Mouse (Mus musculus): ENCODE measurements around the gene Cabin1. TPM values are rescaled to one million over a fixed set of nuclear protein-coding genes. Genes with fewer than 3 reads are reported as not detected.

Cabin1 gene
- polyA plus RNA-seq, 1 experiment from 2014 or later: 15.4 TPM

- Histone ChIP-seq H3K27me3 (no peaks in the 10 kb centered on the region), H3K4me3 (replicated peaks) (peak overlapping the region; percentile 75), H3K4me2 (peak overlapping the region; percentile 87), H3K36me3 (peaks cover 22% of the 10 kb centered on the region), H3K27ac (peak overlapping the region; percentile 95), H3K9ac (peak overlapping the region; percentile 87), H3K4me1 (replicated peaks) (peaks cover 44% of the 10 kb centered on the region), H3K9me3 (replicated peaks) (no peaks in the 10 kb centered on the region)
- ATAC-seq (ENCODE audit: low read depth) (peak; percentile 59), DNase-seq (peak; percentile 76)
- under 1% methylated on average over 27 of the region's 27 CpGs for WGBS (ENCODE audit: insufficient replicate concordance)
These were observed 655 bp upstream of the Cabin1 start for GRCm38 (mm10) chr10:75764519-75765473.

DNA sequence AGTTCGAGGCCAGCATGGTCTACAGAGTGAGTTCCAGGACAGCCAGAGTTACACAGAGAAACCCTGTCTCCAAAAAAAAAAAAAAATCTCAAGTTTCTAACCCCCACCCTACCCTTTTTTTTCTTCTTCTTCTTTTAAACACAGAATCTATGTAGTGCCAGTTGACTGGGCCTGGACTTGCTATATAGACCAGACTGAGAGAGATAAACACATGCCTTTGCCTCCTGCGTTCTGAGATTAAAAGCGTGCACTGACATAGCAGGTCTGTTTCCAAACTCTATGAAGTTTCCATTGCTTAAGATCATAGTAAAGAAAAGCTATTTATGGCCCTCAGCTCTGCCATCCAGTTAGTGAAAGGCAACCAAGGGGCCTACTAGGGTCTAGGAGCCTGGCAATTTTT, 1.7 kb downstream of the Cabin1 start:
- Histone ChIP-seq H3K9me3 (replicated peaks) (no peaks in the 10 kb centered on the region), H3K4me2 (peak overlapping the region; percentile 87)
- peak; percentile 56 for ATAC-seq (ENCODE audit: low read depth)

GRCm38 (mm10) chr10:75760311-75760710, 3.8 kb downstream of the Cabin1 start:
- no peaks in the 10 kb centered on the region for H3K9me3 ChIP-seq (replicated peaks)
- H3K4me1 ChIP-seq (replicated peaks): peaks cover 24% of the 10 kb centered on the region
- H3K27ac ChIP-seq: no peak overlapping the region
- H3K36me3 ChIP-seq: peaks cover 60% of the 10 kb centered on the region
- H3K4me2 ChIP-seq: no peak overlapping the region
- H3K27me3 ChIP-seq: no peaks in the 10 kb centered on the region
- no peak overlapping the region for H3K4me3 ChIP-seq (replicated peaks)
- no peak for DNase-seq
- 87% methylated on average over 3 of the region's 3 CpGs for WGBS (ENCODE audit: insufficient replicate concordance)
- H3K9ac ChIP-seq: no peak overlapping the region
- ATAC-seq (ENCODE audit: low read depth): no peak

More for the DNA sequence above, 1.7 kb downstream of the Cabin1 start:
- peak; percentile 58 for DNase-seq
- Histone ChIP-seq H3K27me3 (no peaks in the 10 kb centered on the region), H3K4me1 (replicated peaks) (peaks cover 40% of the 10 kb centered on the region), H3K9ac (peak overlapping the region; percentile 68), H3K27ac (peak overlapping the region; percentile 94), H3K36me3 (peaks cover 46% of the 10 kb centered on the region), H3K4me3 (replicated peaks) (peak overlapping the region; percentile 75)
- 43% methylated on average over 3 of the region's 3 CpGs for WGBS (ENCODE audit: insufficient replicate concordance)

- H3K36me3 ChIP-seq: peaks cover 92% of the 10 kb centered on the region
- H3K9me3 ChIP-seq (replicated peaks): no peaks in the 10 kb centered on the region
- H3K4me1 ChIP-seq (replicated peaks): peaks cover 3% of the 10 kb centered on the region
- no peak overlapping the region for H3K27ac ChIP-seq
- no peak overlapping the region for H3K4me3 ChIP-seq (replicated peaks)
- no peak overlapping the region for H3K9ac ChIP-seq
- no peaks in the 10 kb centered on the region for H3K27me3 ChIP-seq
- no peak overlapping the region for H3K4me2 ChIP-seq
- ATAC-seq (ENCODE audit: low read depth) (no peak), DNase-seq (no peak)
- 79% methylated on average over 11 of the region's 11 CpGs for WGBS (ENCODE audit: insufficient replicate concordance)
These were observed 7.4 kb downstream of the Cabin1 start for GRCm38 (mm10) chr10:75756719-75757118.

DNA sequence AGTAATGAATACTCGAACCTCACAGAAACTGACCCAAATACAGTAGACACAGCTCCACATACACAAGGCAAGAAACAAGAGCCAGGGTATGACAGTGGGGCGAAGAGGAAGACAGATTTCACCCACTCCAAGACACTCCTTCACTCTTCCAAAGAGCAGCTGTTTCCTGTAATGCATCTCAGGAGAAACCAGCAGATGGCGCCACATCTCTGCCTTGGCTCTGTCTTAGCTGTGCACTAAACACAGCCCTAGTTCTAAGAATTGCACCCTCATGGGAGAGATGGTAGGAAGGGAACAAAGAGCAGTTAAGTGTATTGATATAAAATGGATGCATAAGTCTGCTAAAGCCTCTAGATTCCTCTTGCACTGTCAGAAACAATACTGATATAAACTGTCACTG, 20.1 kb downstream of the Cabin1 start:
- H3K4me2 ChIP-seq: no peak overlapping the region
- 0 out of 2 replicates have a peak, but pooled peaks cover 4% of the 10 kb centered on the region for H3K4me1 ChIP-seq (replicated peaks)
- H3K4me3 ChIP-seq (replicated peaks): no peak overlapping the region
- H3K9me3 ChIP-seq (replicated peaks): no peaks in the 10 kb centered on the region
- no peak overlapping the region for H3K27ac ChIP-seq
- DNase-seq (peak; percentile 52), ATAC-seq (ENCODE audit: low read depth) (peak; percentile 80)
- peaks cover 99% of the 10 kb centered on the region for H3K36me3 ChIP-seq
- H3K9ac ChIP-seq: no peak overlapping the region
- H3K27me3 ChIP-seq: no peaks in the 10 kb centered on the region
- 41% methylated on average over 3 of the region's 3 CpGs for WGBS (ENCODE audit: insufficient replicate concordance)

DNA sequence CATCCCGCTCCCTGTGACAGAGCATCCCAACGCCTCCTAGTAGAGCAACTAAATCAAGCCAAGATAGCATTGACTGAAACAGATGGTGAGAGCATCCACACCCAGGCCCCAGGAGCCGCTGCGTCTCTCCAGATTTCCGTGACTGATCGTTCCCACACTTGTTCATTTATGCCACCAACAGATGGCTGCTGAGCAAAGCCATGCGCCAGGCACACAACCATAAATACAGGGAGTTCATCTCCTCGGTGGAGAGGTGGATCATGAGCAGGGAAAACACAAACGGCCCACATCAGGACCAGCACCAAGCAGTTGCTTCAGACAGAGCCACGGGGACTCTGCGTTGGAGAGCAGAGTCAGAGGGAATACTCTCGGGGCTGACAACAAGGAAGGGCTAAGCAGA, 20.8 kb downstream of the Cabin1 start:
- no peak overlapping the region for H3K4me3 ChIP-seq (replicated peaks)
- H3K27ac ChIP-seq: no peak overlapping the region
- WGBS (ENCODE audit: insufficient replicate concordance): 89% methylated on average over 12 of the region's 12 CpGs
- no peak for DNase-seq
- H3K9me3 ChIP-seq (replicated peaks): no peaks in the 10 kb centered on the region
- H3K36me3 ChIP-seq: peaks cover 99% of the 10 kb centered on the region
- no peak overlapping the region for H3K4me2 ChIP-seq
- H3K9ac ChIP-seq: no peak overlapping the region
- no peak for ATAC-seq (ENCODE audit: low read depth)
- 0 out of 2 replicates have a peak, but pooled peaks cover 4% of the 10 kb centered on the region for H3K4me1 ChIP-seq (replicated peaks)
- H3K27me3 ChIP-seq: no peaks in the 10 kb centered on the region

- Histone ChIP-seq H3K4me2 (no peak overlapping the region), H3K36me3 (peaks cover 98% of the 10 kb centered on the region), H3K27ac (no peak overlapping the region), H3K9me3 (replicated peaks) (no peaks in the 10 kb centered on the region), H3K27me3 (no peaks in the 10 kb centered on the region), H3K4me1 (replicated peaks) (0 out of 2 replicates have a peak, but pooled peaks cover 4% of the 10 kb centered on the region), H3K4me3 (replicated peaks) (no peak overlapping the region), H3K9ac (no peak overlapping the region)
- ATAC-seq (ENCODE audit: low read depth) (no peak), DNase-seq (no peak)
- WGBS (ENCODE audit: insufficient replicate concordance): 93% methylated on average over 3 of the region's 3 CpGs
These were observed 23.3 kb downstream of the Cabin1 start for GRCm38 (mm10) chr10:75740866-75741265.

GRCm38 (mm10) chr10:75725449-75725848, 38.7 kb downstream of the Cabin1 start:
- ATAC-seq (ENCODE audit: low read depth): no peak
- Histone ChIP-seq H3K9ac (no peak overlapping the region), H3K4me1 (replicated peaks) (no peaks in the 10 kb centered on the region), H3K27ac (no peak overlapping the region), H3K36me3 (peaks cover 93% of the 10 kb centered on the region), H3K4me3 (replicated peaks) (no peak overlapping the region), H3K9me3 (replicated peaks) (no peaks in the 10 kb centered on the region), H3K27me3 (no peaks in the 10 kb centered on the region), H3K4me2 (no peak overlapping the region)
- WGBS (ENCODE audit: insufficient replicate concordance): 86% methylated on average over 7 of the region's 7 CpGs
- no peak for DNase-seq

DNA sequence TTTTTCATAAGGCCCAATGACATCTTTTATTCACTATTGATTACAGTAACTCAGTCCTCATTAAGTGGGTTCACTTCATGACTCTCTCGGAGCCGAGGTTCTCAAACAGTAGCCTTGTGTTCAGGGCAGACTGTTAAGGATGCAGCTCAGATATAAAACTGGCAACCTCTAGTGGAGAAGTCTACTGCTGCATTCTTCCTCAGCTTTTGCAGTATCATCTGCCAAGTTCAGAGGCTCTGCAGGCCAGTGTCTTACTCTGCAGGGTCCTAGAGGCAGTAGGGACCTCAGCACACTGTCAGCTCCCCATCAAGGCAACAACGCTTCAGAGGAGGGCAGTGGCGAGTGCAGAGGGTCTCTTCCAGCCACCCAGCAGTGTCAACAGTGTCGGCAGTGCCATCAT, 43.9 kb downstream of the Cabin1 start:
- peaks cover 96% of the 10 kb centered on the region for H3K36me3 ChIP-seq
- 77% methylated on average over 5 of the region's 5 CpGs for WGBS (ENCODE audit: insufficient replicate concordance)

DNA sequence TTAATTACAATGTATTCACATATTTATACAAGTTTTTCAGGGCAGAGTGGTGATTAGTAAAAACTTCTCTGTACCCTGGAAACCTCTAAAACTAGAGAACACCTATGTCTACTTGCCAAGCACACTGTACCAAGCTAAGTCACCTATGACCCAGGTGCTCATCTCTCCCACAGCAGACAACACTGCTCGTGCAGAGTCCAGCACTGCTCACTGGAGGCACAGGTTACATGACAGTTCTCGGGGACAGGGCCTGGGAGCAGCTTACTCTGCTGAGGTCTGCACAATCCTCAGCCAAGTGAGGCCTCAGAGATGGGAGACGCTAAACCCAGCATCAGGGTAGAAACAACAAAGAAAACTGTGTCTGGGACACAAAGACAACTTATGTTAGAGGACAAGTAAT, 49.3 kb downstream of the Cabin1 start:
- Histone ChIP-seq H3K4me1 (replicated peaks) (no peaks in the 10 kb centered on the region), H3K27me3 (no peaks in the 10 kb centered on the region), H3K9me3 (replicated peaks) (no peaks in the 10 kb centered on the region), H3K4me2 (no peak overlapping the region), H3K27ac (no peak overlapping the region), H3K36me3 (peaks cover 95% of the 10 kb centered on the region), H3K4me3 (replicated peaks) (no peak overlapping the region), H3K9ac (no peak overlapping the region)
- no peak for DNase-seq
- WGBS (ENCODE audit: insufficient replicate concordance): 80% methylated on average over 3 of the region's 3 CpGs
- ATAC-seq (ENCODE audit: low read depth): no peak

More for the DNA sequence above, 43.9 kb downstream of the Cabin1 start:
- H3K9ac ChIP-seq: no peak overlapping the region
- DNase-seq: no peak
- no peak overlapping the region for H3K4me2 ChIP-seq
- no peak for ATAC-seq (ENCODE audit: low read depth)
- H3K4me1 ChIP-seq (replicated peaks): no peaks in the 10 kb centered on the region
- no peaks in the 10 kb centered on the region for H3K9me3 ChIP-seq (replicated peaks)
- no peak overlapping the region for H3K4me3 ChIP-seq (replicated peaks)
- H3K27me3 ChIP-seq: no peaks in the 10 kb centered on the region
- no peak overlapping the region for H3K27ac ChIP-seq

GRCm38 (mm10) chr10:75713026-75713425, 51.1 kb downstream of the Cabin1 start:
- H3K4me2 ChIP-seq: no peak overlapping the region
- DNase-seq (no peak), ATAC-seq (ENCODE audit: low read depth) (no peak)
- H3K27ac ChIP-seq: no peak overlapping the region
- 83% methylated on average over 11 of the region's 11 CpGs for WGBS (ENCODE audit: insufficient replicate concordance)
- no peak overlapping the region for H3K4me3 ChIP-seq (replicated peaks)
- no peaks in the 10 kb centered on the region for H3K9me3 ChIP-seq (replicated peaks)
- peaks cover 9% of the 10 kb centered on the region for H3K4me1 ChIP-seq (replicated peaks)
- no peaks in the 10 kb centered on the region for H3K27me3 ChIP-seq
- H3K9ac ChIP-seq: no peak overlapping the region
- H3K36me3 ChIP-seq: peaks cover 98% of the 10 kb centered on the region
